Mouse (Mus musculus): ENCODE measurements around the gene Elfn2. TPM values are rescaled to one million over a fixed set of nuclear protein-coding genes. Genes with fewer than 3 reads are reported as not detected.

Gene Elfn2
- polyA plus RNA-seq, 1 experiment from 2014 or later = 0.39 TPM

- WGBS = 81% methylated on average over 19 of the region's 19 CpGs
- H3K4me3 ChIP-seq = no peak overlapping the region
- no peak overlapping the region for H3K27ac ChIP-seq
- H3K36me3 ChIP-seq = no peaks in the 10 kb centered on the region
- no peak for DNase-seq (ENCODE audit: low spot score)
- H3K9me3 ChIP-seq = no peaks in the 10 kb centered on the region
- H3K4me1 ChIP-seq (replicated peaks) = peaks cover 63% of the 10 kb centered on the region
- peaks cover 80% of the 10 kb centered on the region for H3K27me3 ChIP-seq (ENCODE audit: insufficient read depth, poor library complexity, severe bottlenecking)
These were observed 45.1 kb downstream of the Elfn2 start for GRCm38 (mm10) chr15:78673436-78673835.

GRCm38 (mm10) chr15:78670341-78670740, 48.2 kb downstream of the Elfn2 start:
- Histone ChIP-seq H3K27me3 (ENCODE audit: insufficient read depth, poor library complexity, severe bottlenecking) (peaks cover 63% of the 10 kb centered on the region), H3K36me3 (no peaks in the 10 kb centered on the region), H3K4me1 (replicated peaks) (peaks cover 50% of the 10 kb centered on the region), H3K4me3 (no peak overlapping the region), H3K27ac (no peak overlapping the region; the same call in 1 of the 2 replicates), H3K9me3 (no peaks in the 10 kb centered on the region)
- 43% methylated on average over 5 of the region's 5 CpGs for WGBS
- DNase-seq (ENCODE audit: low spot score) = no peak

- H3K4me1 ChIP-seq (replicated peaks) = peaks cover 52% of the 10 kb centered on the region
- peaks cover 53% of the 10 kb centered on the region for H3K27me3 ChIP-seq (ENCODE audit: insufficient read depth, poor library complexity, severe bottlenecking)
- no peak overlapping the region for H3K4me3 ChIP-seq
- 75% methylated on average over 10 of the region's 10 CpGs for WGBS
- DNase-seq (ENCODE audit: low spot score) = no peak
- no peaks in the 10 kb centered on the region for H3K9me3 ChIP-seq
- 0 out of 2 replicates have a peak overlapping the region, but pooled peaks have one; percentile 12 for H3K27ac ChIP-seq
- H3K36me3 ChIP-seq = no peaks in the 10 kb centered on the region
These were observed 49.2 kb downstream of the Elfn2 start for GRCm38 (mm10) chr15:78669221-78669871.

GRCm38 (mm10) chr15:78664268-78664667, 54.3 kb downstream of the Elfn2 start:
- Histone ChIP-seq H3K27me3 (ENCODE audit: insufficient read depth, poor library complexity, severe bottlenecking) (peaks cover 3% of the 10 kb centered on the region; the same call in 1 of the 2 replicates), H3K4me1 (replicated peaks) (peaks cover 24% of the 10 kb centered on the region), H3K27ac (no peak overlapping the region), H3K4me3 (no peak overlapping the region), H3K9me3 (no peaks in the 10 kb centered on the region), H3K36me3 (no peaks in the 10 kb centered on the region)
- DNase-seq (ENCODE audit: low spot score) = no peak
- 60% methylated on average over 5 of the region's 5 CpGs for WGBS

- no peaks in the 10 kb centered on the region for H3K36me3 ChIP-seq
- 0 out of 2 replicates have a peak overlapping the region, but pooled peaks have one; percentile 6 for H3K27ac ChIP-seq
- no peak for DNase-seq (ENCODE audit: low spot score)
- no peaks in the 10 kb centered on the region for H3K9me3 ChIP-seq
- peaks cover 9% of the 10 kb centered on the region for H3K27me3 ChIP-seq (ENCODE audit: insufficient read depth, poor library complexity, severe bottlenecking)
- H3K4me1 ChIP-seq (replicated peaks) = 0 out of 2 replicates have a peak, but pooled peaks cover 4% of the 10 kb centered on the region
- no peak overlapping the region for H3K4me3 ChIP-seq
- WGBS = 53% methylated on average over 4 of the region's 4 CpGs
These were observed 67.4 kb downstream of the Elfn2 start for GRCm38 (mm10) chr15:78651169-78651568.

GRCm38 (mm10) chr15:78647746-78648145, 70.8 kb downstream of the Elfn2 start:
- no peak for DNase-seq (ENCODE audit: low spot score)
- Histone ChIP-seq H3K4me3 (no peak overlapping the region), H3K27me3 (ENCODE audit: insufficient read depth, poor library complexity, severe bottlenecking) (peaks cover 9% of the 10 kb centered on the region), H3K27ac (no peak overlapping the region), H3K36me3 (no peaks in the 10 kb centered on the region), H3K9me3 (no peaks in the 10 kb centered on the region), H3K4me1 (replicated peaks) (peaks cover 28% of the 10 kb centered on the region)
- 78% methylated on average over 4 of the region's 4 CpGs for WGBS

- DNase-seq (ENCODE audit: low spot score) = no peak
- Histone ChIP-seq H3K27ac (peak overlapping the region; percentile 26; the same call in 1 of the 2 replicates), H3K36me3 (no peaks in the 10 kb centered on the region), H3K4me1 (replicated peaks) (peaks cover 46% of the 10 kb centered on the region), H3K9me3 (no peaks in the 10 kb centered on the region), H3K4me3 (no peak overlapping the region), H3K27me3 (ENCODE audit: insufficient read depth, poor library complexity, severe bottlenecking) (peaks cover 7% of the 10 kb centered on the region)
- WGBS = 56% methylated on average over 8 of the region's 8 CpGs
These were observed 74.0 kb downstream of the Elfn2 start for GRCm38 (mm10) chr15:78644606-78645005.

GRCm38 (mm10) chr15:78643633-78644032, 74.9 kb downstream of the Elfn2 start:
- Histone ChIP-seq H3K9me3 (no peaks in the 10 kb centered on the region), H3K4me3 (no peak overlapping the region), H3K27ac (peak overlapping the region; percentile 35; the same call in 1 of the 2 replicates), H3K27me3 (ENCODE audit: insufficient read depth, poor library complexity, severe bottlenecking) (peaks cover 8% of the 10 kb centered on the region), H3K36me3 (no peaks in the 10 kb centered on the region), H3K4me1 (replicated peaks) (peaks cover 51% of the 10 kb centered on the region)
- WGBS = 30% methylated on average over 6 of the region's 6 CpGs
- no peak for DNase-seq (ENCODE audit: low spot score)

GRCm38 (mm10) chr15:78635231-78635630, 83.3 kb downstream of the Elfn2 start:
- WGBS = 48% methylated on average over 7 of the region's 7 CpGs
- peak overlapping the region; percentile 85 for H3K27ac ChIP-seq

GRCm38 (mm10) chr15:78634095-78634737, 84.4 kb downstream of the Elfn2 start:
- no peaks in the 10 kb centered on the region for H3K9me3 ChIP-seq
- peak overlapping the region; percentile 85 for H3K27ac ChIP-seq
- WGBS = 34% methylated on average over 10 of the region's 10 CpGs
- no peaks in the 10 kb centered on the region for H3K36me3 ChIP-seq
- peak; percentile 76 for DNase-seq (ENCODE audit: low spot score)
- H3K27me3 ChIP-seq (ENCODE audit: insufficient read depth, poor library complexity, severe bottlenecking) = peaks cover 11% of the 10 kb centered on the region; the same call in 1 of the 2 replicates
- peaks cover 84% of the 10 kb centered on the region for H3K4me1 ChIP-seq (replicated peaks)
- H3K4me3 ChIP-seq = no peak overlapping the region

More at GRCm38 (mm10) chr15:78635231-78635630, 83.3 kb downstream of the Elfn2 start:
- Histone ChIP-seq H3K9me3 (no peaks in the 10 kb centered on the region), H3K4me1 (replicated peaks) (peaks cover 87% of the 10 kb centered on the region), H3K4me3 (no peak overlapping the region), H3K36me3 (no peaks in the 10 kb centered on the region), H3K27me3 (ENCODE audit: insufficient read depth, poor library complexity, severe bottlenecking) (peaks cover 15% of the 10 kb centered on the region)
- no peak for DNase-seq (ENCODE audit: low spot score)

GRCm38 (mm10) chr15:78633413-78633812, 85.2 kb downstream of the Elfn2 start:
- 37% methylated on average over 5 of the region's 5 CpGs for WGBS
- DNase-seq (ENCODE audit: low spot score) = peak; percentile 52
- H3K9me3 ChIP-seq = no peaks in the 10 kb centered on the region
- H3K36me3 ChIP-seq = no peaks in the 10 kb centered on the region
- peaks cover 83% of the 10 kb centered on the region for H3K4me1 ChIP-seq (replicated peaks)
- peak overlapping the region; percentile 85 for H3K27ac ChIP-seq
- no peak overlapping the region; the same call in 1 of the 2 replicates for H3K4me3 ChIP-seq
- H3K27me3 ChIP-seq (ENCODE audit: insufficient read depth, poor library complexity, severe bottlenecking) = peaks cover 8% of the 10 kb centered on the region; the same call in 1 of the 2 replicates

GRCm38 (mm10) chr15:78632387-78632786, 86.2 kb downstream of the Elfn2 start:
- DNase-seq (ENCODE audit: low spot score) = no peak
- Histone ChIP-seq H3K9me3 (no peaks in the 10 kb centered on the region), H3K27me3 (ENCODE audit: insufficient read depth, poor library complexity, severe bottlenecking) (no peaks in the 10 kb centered on the region; the same call in 1 of the 2 replicates), H3K27ac (peak overlapping the region; percentile 85), H3K36me3 (no peaks in the 10 kb centered on the region), H3K4me1 (replicated peaks) (peaks cover 74% of the 10 kb centered on the region), H3K4me3 (no peak overlapping the region)
- WGBS = 59% methylated on average over 2 of the region's 2 CpGs

GRCm38 (mm10) chr15:78626285-78626684, 92.3 kb downstream of the Elfn2 start:
- H3K27ac ChIP-seq = 0 out of 2 replicates have a peak overlapping the region, but pooled peaks have one; percentile 19
- H3K4me3 ChIP-seq = no peak overlapping the region
- DNase-seq (ENCODE audit: low spot score) = no peak
- H3K9me3 ChIP-seq = no peaks in the 10 kb centered on the region
- H3K36me3 ChIP-seq = no peaks in the 10 kb centered on the region
- H3K4me1 ChIP-seq (replicated peaks) = peaks cover 19% of the 10 kb centered on the region
- H3K27me3 ChIP-seq (ENCODE audit: insufficient read depth, poor library complexity, severe bottlenecking) = peaks cover 10% of the 10 kb centered on the region
- 88% methylated on average over 13 of the region's 13 CpGs for WGBS
